In genomic region chr15:31366596-31367480, GRCm38 (mm10) we compare ENCODE assay signal across 8 mouse cellular contexts. TPM values are rescaled to one million over a fixed set of nuclear protein-coding genes. Genes with fewer than 3 reads are reported as not detected.
DNase-seq lines count a peak whose midpoint lies in the region; ATAC-seq and TF ChIP-seq lines count a peak whose summit lies in the region.

No protein-coding gene starts in this region.

- TF ChIP-seq CTCF in testis, adult 2 months (IDR thresholded peaks at IDR 0.05; ENCODE audit: control insufficient read depth, insufficient read depth, insufficient replicate concordance, low read depth, low read length): no peak
- no peak for TF ChIP-seq CTCF in stomach, postnatal 0 days (IDR thresholded peaks at IDR 0.05; ENCODE audit: low read depth)

- peak overlapping the region; percentile 59 for H3K9ac ChIP-seq in embryonic facial prominence, embryonic 14.5 days (ENCODE audit: low read depth, low read length)
- H3K9ac ChIP-seq in hindbrain, embryonic 15.5 days: peak overlapping the region; percentile 48
- H3K9ac ChIP-seq in stomach, postnatal 0 days (ENCODE audit: low read length): peak overlapping the region; percentile 57

- no peak for DNase-seq in testis, postnatal 14 days (ENCODE audit: low spot score)
- DNase-seq in embryonic facial prominence, embryonic 14.5 days (ENCODE audit: low spot score): no peak
- peak; percentile 16 for DNase-seq in lung, postnatal 14 days
- DNase-seq in stomach, postnatal 0 days (ENCODE audit: low spot score): peak; percentile 27
- no peak for DNase-seq in left cerebral cortex, adult 18-20 months (ENCODE audit: low spot score in 2 of 2)

- peak overlapping the region; percentile 100 for H3K4me2 ChIP-seq in embryonic facial prominence, embryonic 14.5 days (ENCODE audit: low read depth, low read length)
- H3K4me2 ChIP-seq in hindbrain, embryonic 15.5 days: peak overlapping the region; percentile 98
- H3K4me2 ChIP-seq in stomach, postnatal 0 days (replicated peaks; ENCODE audit: low read depth): peak overlapping the region; percentile 99

- no peak for TF ChIP-seq POLR2A in testis, adult 2 months (IDR thresholded peaks at IDR 0.05; ENCODE audit: control insufficient read depth, low read depth, low read length)

- under 1% methylated on average over 42 of the region's 72 CpGs for WGBS in embryonic facial prominence, embryonic 14.5 days
- under 1% methylated on average over 71 of the region's 72 CpGs for WGBS in hindbrain, embryonic 15.5 days
- WGBS in stomach, postnatal 0 days: 1% methylated on average over 55 of the region's 72 CpGs

- peak overlapping the region; percentile 72 for H3K4me3 ChIP-seq in testis, adult 2 months (ENCODE audit: control insufficient read depth, low read depth, low read length)
- peak overlapping the region; percentile 62 for H3K4me3 ChIP-seq in embryonic facial prominence, embryonic 14.5 days (ENCODE audit: low read depth, low read length)
- peak overlapping the region; percentile 53 for H3K4me3 ChIP-seq in hindbrain, embryonic 15.5 days
- peak overlapping the region; percentile 60 for H3K4me3 ChIP-seq in stomach, postnatal 0 days (ENCODE audit: low read depth, low read length)

- H3K27me3 ChIP-seq in testis, adult 2 months (ENCODE audit: control insufficient read depth, insufficient read depth, low read length): 0 out of 2 replicates have a peak, but pooled peaks cover 3% of the 10 kb centered on the region
- H3K27me3 ChIP-seq in embryonic facial prominence, embryonic 14.5 days (replicated peaks; ENCODE audit: control insufficient read depth, insufficient read depth, low read length): peaks cover 55% of the 10 kb centered on the region
- peaks cover 59% of the 10 kb centered on the region for H3K27me3 ChIP-seq in hindbrain, embryonic 15.5 days
- peaks cover 4% of the 10 kb centered on the region; the same call in 1 of the 2 replicates for H3K27me3 ChIP-seq in stomach, postnatal 0 days (ENCODE audit: control insufficient read depth, insufficient read depth, low read length)

- no peak overlapping the region for H3K27ac ChIP-seq in testis, adult 2 months (ENCODE audit: control insufficient read depth, insufficient read depth, low read depth, low read length)
- H3K27ac ChIP-seq in embryonic facial prominence, embryonic 14.5 days (replicated peaks; ENCODE audit: low read depth, low read length): no peak overlapping the region
- H3K27ac ChIP-seq in hindbrain, embryonic 15.5 days (replicated peaks): no peak overlapping the region
- H3K27ac ChIP-seq in stomach, postnatal 0 days (replicated peaks): no peak overlapping the region

- peak; percentile 28; the same call in 1 of the 2 replicates for ATAC-seq in embryonic facial prominence, embryonic 14.5 days (ENCODE audit: low read depth)
- ATAC-seq in hindbrain, embryonic 15.5 days (ENCODE audit: low FRiP score, low read depth): 0 out of 2 replicates have a peak, but pooled peaks have one; percentile 16
- peak; percentile 42; the same call in 1 of the 2 replicates for ATAC-seq in stomach, postnatal 0 days (ENCODE audit: low FRiP score, low TSS enrichment)
- no peak for ATAC-seq in activated CD4-positive, CD25-positive, alpha-beta regulatory T cell, adult 4 months

- H3K4me1 ChIP-seq in testis, adult 2 months (ENCODE audit: control insufficient read depth, insufficient read depth, low read length): peaks cover 10% of the 10 kb centered on the region
- H3K4me1 ChIP-seq in embryonic facial prominence, embryonic 14.5 days (ENCODE audit: control insufficient read depth, insufficient read depth, low read length): peaks cover 8% of the 10 kb centered on the region; the same call in 1 of the 2 replicates
- H3K4me1 ChIP-seq in hindbrain, embryonic 15.5 days (replicated peaks): peaks cover 30% of the 10 kb centered on the region
- H3K4me1 ChIP-seq in stomach, postnatal 0 days (replicated peaks; ENCODE audit: control insufficient read depth, insufficient read depth): 0 out of 2 replicates have a peak, but pooled peaks cover 5% of the 10 kb centered on the region

- no peak for TF ChIP-seq EP300 in stomach, postnatal 0 days (optimal IDR thresholded peaks at IDR 0.05)

- no peaks in the 10 kb centered on the region for H3K9me3 ChIP-seq in embryonic facial prominence, embryonic 14.5 days (ENCODE audit: control insufficient read depth, low read length)
- no peaks in the 10 kb centered on the region for H3K9me3 ChIP-seq in hindbrain, embryonic 15.5 days
- no peaks in the 10 kb centered on the region for H3K9me3 ChIP-seq in stomach, postnatal 0 days (ENCODE audit: control insufficient read depth, low read length)

- no peaks in the 10 kb centered on the region for H3K36me3 ChIP-seq in testis, adult 2 months (ENCODE audit: control insufficient read depth, insufficient read depth, low read length)
- no peaks in the 10 kb centered on the region for H3K36me3 ChIP-seq in embryonic facial prominence, embryonic 14.5 days (ENCODE audit: control insufficient read depth, insufficient read depth, low read length)
- no peaks in the 10 kb centered on the region for H3K36me3 ChIP-seq in hindbrain, embryonic 15.5 days
- no peaks in the 10 kb centered on the region for H3K36me3 ChIP-seq in stomach, postnatal 0 days (ENCODE audit: control insufficient read depth, insufficient read depth, low read length)

RNA-seq across cellular contexts. Expression of gene Ankrd33b, which starts 0.7 kb away (rescaled TPM):
- 0.58 and 0.88 TPM in 2 replicates for polyA plus RNA-seq in testis, adult 2 months (2012; rRNA removed)
- polyA plus RNA-seq in embryonic facial prominence, embryonic 14.5 days (2014; fragmentation: Nextera tagmentation; extraction: Ambion mirVana): 1.0 and 1.1 TPM in 2 replicates
- polyA plus RNA-seq in hindbrain, embryonic 15.5 days (2015; fragmentation: Nextera tagmentation; extraction: Ambion mirVana): 1.0 and 1.5 TPM in 2 replicates
- 0.27 and 0.41 TPM in 2 replicates for polyA plus RNA-seq in stomach, postnatal 0 days (2015; fragmentation: Nextera tagmentation; extraction: Ambion mirVana)
- total RNA-seq in left cerebral cortex, adult 18-20 months (2021): 10 to 100 TPM; 81.7 to 87.2 TPM
- polyA plus RNA-seq in activated CD4-positive, CD25-positive, alpha-beta regulatory T cell, adult 4 months (2017; shearing (Covaris generic)): under 1 TPM in 1 of 2 experiments, not detected in 1; 0.71 TPM

Comparison
In these comparisons a context has a peak if more than half of its experiments do, and no peak if none do; other contexts are left out.
1. DNase-seq: peak in lung, postnatal 14 days (single experiment) and stomach, postnatal 0 days (single experiment); none in testis, postnatal 14 days (single experiment), embryonic facial prominence, embryonic 14.5 days (single experiment) and left cerebral cortex, adult 18-20 months (0 of 2).
2. Peak in every context shown above with its lines, with median percentiles within 50 percentile points of each other: H3K4me3 ChIP-seq, H3K4me2 ChIP-seq and H3K9ac ChIP-seq.